Mouse (Mus musculus) embryo, embryonic 9.5 days (tissue): ENCODE results near the gene Sirt7.

Source experiments
- DNase-seq: peaks from one replicate; pipeline ENCODE4 v3.0.0-alpha.2; 2017; ENCODE audit errors: extremely low spot score

The Sirt7 gene

GRCm38 (mm10) chr11:120582268-120582981 is 42.6 kb downstream of the Sirt7 start:
- DNase-seq = peak; percentile 40

- peak; percentile 90 for DNase-seq
Measured at GRCm38 (mm10) chr11:120581490-120582267, 43.4 kb downstream of the Sirt7 start, which contains the start of gene Arhgdia. Gene Arhgdia (minus strand): TSS chr11:120581624.

GRCm38 (mm10) chr11:120580871-120581331 is 44.1 kb downstream of the Sirt7 start:
- DNase-seq = peak; percentile 44

GRCm38 (mm10) chr11:120580190-120580589 is 44.9 kb downstream of the Sirt7 start:
- no peak for DNase-seq

GRCm38 (mm10) chr11:120579316-120580107 is 45.5 kb downstream of the Sirt7 start:
- DNase-seq = peak; percentile 87

DNA sequence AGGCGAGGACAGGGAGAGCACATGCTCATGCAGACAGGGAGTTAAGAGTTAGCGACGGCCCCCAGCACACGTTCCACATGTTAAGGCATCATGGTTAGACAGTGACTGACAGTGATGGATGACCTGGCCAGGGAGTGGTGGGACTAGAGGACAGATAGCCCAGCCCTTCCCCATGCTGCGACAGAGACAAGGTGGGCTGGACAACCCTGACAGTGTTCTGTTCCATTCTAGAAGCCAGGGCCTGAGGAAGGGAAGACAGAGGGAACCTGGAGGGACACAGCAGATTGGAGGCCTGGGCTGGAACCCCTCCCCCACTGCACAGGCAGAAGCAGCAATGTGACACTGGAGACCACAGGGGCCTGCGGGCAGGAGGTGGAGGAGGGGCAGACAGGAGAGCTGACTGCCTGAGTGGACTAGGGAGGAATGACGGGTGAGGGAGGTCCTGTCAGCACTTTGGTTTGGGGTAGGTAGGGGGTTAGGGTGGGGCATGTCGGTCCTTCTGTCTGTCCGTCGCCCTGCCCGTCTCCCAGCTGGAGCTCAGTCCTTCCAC is 46.3 kb downstream of the Sirt7 start:
- no peak for DNase-seq

- DNase-seq = no peak
Measured at GRCm38 (mm10) chr11:120578024-120578693, 46.9 kb downstream of the Sirt7 start.

GRCm38 (mm10) chr11:120577211-120578023 is 47.6 kb downstream of the Sirt7 start:
- DNase-seq = no peak

DNA sequence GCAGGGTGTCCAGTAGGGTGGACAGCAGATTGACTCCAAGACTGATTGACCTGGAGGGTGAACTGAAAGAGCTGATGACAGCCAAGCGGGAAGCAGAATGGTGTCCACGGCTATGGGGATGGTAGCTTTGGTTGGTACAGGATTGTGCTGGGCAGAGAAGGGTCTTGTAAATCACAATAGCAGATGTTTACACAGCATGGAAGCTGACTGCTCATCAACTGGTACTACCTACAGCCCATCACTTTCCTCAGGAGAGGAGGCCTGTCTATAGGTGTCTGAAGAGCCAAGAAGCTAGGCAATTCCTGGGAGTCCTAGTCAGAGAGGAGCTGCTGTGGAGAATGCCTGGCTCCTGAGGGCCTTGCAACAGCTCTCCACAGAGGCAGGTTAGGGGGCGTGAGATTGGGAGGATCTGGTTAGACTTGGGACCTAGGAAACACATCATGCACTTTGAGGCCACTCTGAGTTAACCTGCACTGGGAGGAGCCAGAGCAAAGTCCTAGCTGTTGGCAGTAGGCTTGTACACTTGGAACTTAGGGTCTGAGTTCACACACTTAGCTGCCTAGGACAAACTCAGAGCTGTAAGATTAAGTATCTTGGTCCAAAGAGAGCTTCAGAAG is 48.6 kb downstream of the Sirt7 start:
- no peak for DNase-seq

DNA sequence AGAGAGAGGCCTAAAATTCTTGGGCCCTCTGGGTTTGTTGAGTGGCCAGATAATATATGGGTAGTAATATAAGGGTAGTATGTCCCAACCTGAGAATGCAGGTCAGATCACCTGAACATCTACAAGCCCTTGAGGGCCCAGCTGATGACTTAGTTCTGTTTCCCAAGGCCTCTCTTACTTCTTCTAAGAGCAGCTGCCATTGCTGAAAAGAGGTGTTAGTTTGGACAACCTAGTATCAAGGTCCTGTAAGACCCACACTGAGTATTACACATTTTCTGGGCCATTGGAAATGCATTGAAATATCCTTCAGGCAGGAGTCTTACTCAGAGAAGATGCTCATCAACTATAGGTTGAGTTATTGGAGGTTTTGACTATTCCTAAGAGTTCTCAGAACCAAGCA is 49.1 kb downstream of the Sirt7 start:
- DNase-seq = no peak

- no peak for DNase-seq
Measured at GRCm38 (mm10) chr11:120575046-120575445, 50.0 kb downstream of the Sirt7 start.

DNA sequence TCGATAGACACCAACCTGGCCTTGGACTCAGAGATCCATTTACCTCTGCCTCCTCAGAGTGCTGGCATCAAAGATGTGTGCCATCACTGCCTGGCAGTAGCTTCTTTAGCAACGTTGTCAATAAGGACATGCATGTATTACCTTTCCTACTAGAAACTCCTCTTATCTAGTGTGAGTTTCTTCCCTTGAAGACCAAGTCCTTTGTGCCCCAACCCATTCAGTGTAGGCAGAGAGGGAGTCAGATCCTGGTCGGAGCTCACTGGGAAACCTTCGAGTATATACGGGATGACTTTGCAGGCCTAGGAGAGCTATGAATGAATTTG is 50.8 kb downstream of the Sirt7 start:
- no peak for DNase-seq

DNA sequence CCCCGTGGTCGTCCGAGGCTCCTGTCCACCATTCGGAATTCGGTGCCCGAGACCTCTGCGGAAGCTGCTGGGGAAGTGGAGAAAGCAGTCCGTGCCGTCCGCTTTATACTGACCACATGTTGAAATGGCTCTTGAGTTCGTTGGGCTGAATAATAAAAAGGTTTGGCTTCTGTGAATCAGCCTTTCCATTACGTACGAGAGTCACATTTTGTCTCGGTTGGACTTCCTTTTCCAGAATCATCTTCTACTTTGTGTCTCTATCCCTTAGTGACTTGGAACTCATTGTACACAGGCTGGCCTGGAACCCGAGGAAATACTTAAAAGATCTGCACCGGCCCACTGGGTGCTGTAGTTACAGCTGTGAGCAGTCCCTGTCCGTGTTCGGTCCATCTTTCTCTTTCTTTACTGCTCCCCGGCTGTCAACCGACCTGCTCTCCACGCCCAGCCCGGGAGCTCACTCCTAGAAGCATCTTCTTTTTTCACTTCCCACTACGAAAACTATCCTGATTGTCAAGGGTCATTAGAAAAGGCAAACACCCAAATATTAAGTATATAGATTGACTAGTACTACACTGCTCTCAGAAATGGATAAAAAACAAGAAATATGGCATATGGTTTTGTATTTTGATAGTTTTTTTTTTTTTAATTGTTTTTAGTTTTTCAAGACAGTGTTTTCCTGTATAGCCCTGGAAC is 51.3 kb downstream of the Sirt7 start:
- peak; percentile 32 for DNase-seq

GRCm38 (mm10) chr11:120572752-120573584 is 52.1 kb downstream of the Sirt7 start, which contains the start of gene P4hb:
Gene P4hb (minus strand): TSS chr11:120573253.
- DNase-seq = peak; percentile 99

GRCm38 (mm10) chr11:120572417-120572751 is 52.7 kb downstream of the Sirt7 start:
- no peak for DNase-seq

- no peak for DNase-seq
Measured at GRCm38 (mm10) chr11:120571754-120572416, 53.2 kb downstream of the Sirt7 start.

DNA sequence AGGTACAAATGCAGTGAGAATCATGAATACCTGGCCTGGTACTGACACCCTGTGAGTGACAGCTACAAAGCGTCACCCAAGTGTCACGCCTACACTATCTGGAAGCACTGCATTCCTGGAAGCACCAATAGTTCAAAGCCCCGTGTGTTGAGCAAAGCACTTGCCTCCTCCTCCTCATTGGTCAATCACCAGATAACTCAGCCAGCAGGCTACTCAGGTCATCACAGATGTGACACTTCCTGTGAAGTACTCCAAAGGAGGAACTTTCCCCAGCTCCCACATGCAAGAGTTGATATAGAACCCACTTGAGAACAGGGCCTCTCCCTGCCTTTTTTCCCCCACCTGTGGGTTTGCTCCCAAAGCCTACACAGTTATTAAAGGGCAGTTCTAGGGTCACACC is 53.9 kb downstream of the Sirt7 start:
- DNase-seq = no peak
